Mouse (Mus musculus) ES-E14 (cell line): ENCODE results near the gene Mrpl2. TPM values are rescaled to one million over a fixed set of nuclear protein-coding genes. Genes with fewer than 3 reads are reported as not detected.

Experiments
- DNase-seq: peaks from one replicate; pipeline ENCODE4 v3.0.0-alpha.2; 2013; ENCODE audit warnings: low read depth, low spot score
- H3K27ac ChIP-seq: 2 replicates; pipeline ENCODE4 v1.5.1; 2012; ENCODE audit warnings: low read depth, mild to moderate bottlenecking, low read length, moderate library complexity, mixed read lengths; ENCODE audit not compliant: poor library complexity, insufficient read depth, severe bottlenecking
- H3K36me3 ChIP-seq: 2 replicates; pipeline ENCODE4 v1.6.1; 2012; ENCODE audit warnings: mild to moderate bottlenecking, low read length, moderate library complexity, mixed read lengths; ENCODE audit not compliant: control insufficient read depth, poor library complexity, insufficient read depth, severe bottlenecking
- H3K4me1 ChIP-seq, 2 experiments: fragments of 150-350 bp in 1 of 2; sonication (generic) in 1 of 2; 2 replicates each; pipeline ENCODE4 v1.6.1; 2012; ENCODE audit warnings: low read length in 2 of 2, mild to moderate bottlenecking in 1 of 2, mixed read lengths in 1 of 2; ENCODE audit not compliant: control insufficient read depth in 2 of 2, insufficient read depth in 2 of 2, poor library complexity in 1 of 2
- H3K4me3 ChIP-seq, 2 experiments: fragments of 150-350 bp in 1 of 2; sonication (generic) in 1 of 2; 2 replicates each; pipeline ENCODE4 v1.5.1; 2012; ENCODE audit warnings: low read length in 2 of 2, low read depth in 1 of 2, mild to moderate bottlenecking in 1 of 2, mixed read lengths in 1 of 2; ENCODE audit not compliant: insufficient read depth in 1 of 2, poor library complexity in 1 of 2, severe bottlenecking in 1 of 2
- H3K9ac ChIP-seq: 2 replicates; pipeline ENCODE4 v1.6.1; 2012; ENCODE audit warnings: low read depth, mild to moderate bottlenecking, low read length, mixed read lengths; ENCODE audit not compliant: poor library complexity, insufficient read depth, severe bottlenecking
- H3K9me3 ChIP-seq: fragments of 150-350 bp; sonication (generic); 2 replicates; pipeline ENCODE4 v1.6.1; 2012; ENCODE audit warnings: low read depth, mild to moderate bottlenecking, low read length; ENCODE audit not compliant: control insufficient read depth, insufficient read depth
- CHD2 ChIP-seq: IDR thresholded peaks from 2 replicates; pipeline ENCODE4 v1.6.1; 2014; ENCODE audit warnings: mild to moderate bottlenecking, low read depth, low read length, inconsistent platforms
- HCFC1 ChIP-seq: IDR thresholded peaks from 2 replicates; pipeline ENCODE4 v1.6.1; 2012; ENCODE audit warnings: low read length, inconsistent platforms, borderline replicate concordance; ENCODE audit not compliant: insufficient read depth
- MAFK ChIP-seq: IDR thresholded peaks from 2 replicates; pipeline ENCODE4 v1.6.1; 2014; ENCODE audit warnings: mild to moderate bottlenecking, low read depth, low read length, inconsistent platforms; ENCODE audit not compliant: insufficient read depth
- ZC3H11A ChIP-seq: IDR thresholded peaks from 2 replicates; pipeline ENCODE4 v1.6.1; 2012; ENCODE audit warnings: low read depth, mild to moderate bottlenecking, inconsistent platforms, low read length, borderline replicate concordance
- ZNF384 ChIP-seq: IDR thresholded peaks from 2 replicates; pipeline ENCODE4 v1.6.1; 2012; ENCODE audit warnings: low read depth, low read length, inconsistent platforms
- in situ Hi-C, 2 experiments: fragments of 600-800 bp; cut with MboI; formaldehyde crosslinking; loops; one replicate each; pipeline ENCODE4 v1.15.1; 2025; ENCODE audit warnings: low sequenced_read_pairs in 2 of 2, inconsistent platforms in 1 of 2; ENCODE audit not compliant: unreplicated experiment in 2 of 2
- total RNA-seq: library from RNA; depleted of rRNA; stranded (reverse); fragments of 300-350 nt; gene quantifications from 2 replicates; pipeline ENCODE4 v1.2.3, GENCODE M21; 2012; rRNA removed

The Mrpl2 gene
- total RNA-seq, 1 experiment = 205 TPM

DNA sequence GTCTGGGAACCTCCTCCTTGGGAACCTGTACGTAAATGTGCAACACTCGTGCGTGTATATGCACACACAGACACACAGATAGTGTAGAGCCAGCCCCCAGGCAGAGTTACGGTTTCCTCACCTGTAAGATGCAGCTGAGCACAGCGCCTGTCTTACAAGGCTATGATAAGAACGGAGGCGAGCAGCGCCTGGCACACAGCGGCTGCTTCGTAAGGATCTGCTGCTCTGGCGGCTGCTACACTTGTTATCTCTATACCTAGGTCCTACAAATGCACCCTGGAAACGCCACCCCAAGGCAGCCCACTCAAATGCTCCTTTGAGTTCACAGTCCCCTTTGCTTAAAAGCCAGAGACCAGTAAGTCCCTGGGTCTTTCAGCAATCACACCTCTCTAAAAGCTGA is 44.6 kb downstream of the Mrpl2 start:
- Histone ChIP-seq H3K9me3 (no peaks in the 10 kb centered on the region), H3K9ac (no peak overlapping the region), H3K4me3 (no peak overlapping the region), H3K27ac (no peak overlapping the region), H3K4me1 (no peaks in the 10 kb centered on the region; a peak in 1 of 4 replicates), H3K36me3 (peaks cover 22% of the 10 kb centered on the region)
- no peak for DNase-seq
- TF ChIP-seq MAFK (peak; percentile 59; the same call in 1 of the 2 replicates), ZNF384 (no peak), ZC3H11A (no peak), HCFC1 (no peak), CHD2 (no peak)
- in situ Hi-C loops = no loop called here

GRCm38 (mm10) chr17:46691390-46691789 is 45.4 kb downstream of the Mrpl2 start:
- TF ChIP-seq MAFK (no peak), ZNF384 (no peak)
- peaks cover 16% of the 10 kb centered on the region for H3K36me3 ChIP-seq
- H3K4me3 ChIP-seq = no peak overlapping the region
- in situ Hi-C loops = no loop called here
- no peak overlapping the region for H3K27ac ChIP-seq
- no peaks in the 10 kb centered on the region; a peak in 1 of 4 replicates for H3K4me1 ChIP-seq
- no peak overlapping the region for H3K9ac ChIP-seq
- no peaks in the 10 kb centered on the region for H3K9me3 ChIP-seq
- DNase-seq = no peak

- TF ChIP-seq ZC3H11A (no peak), HCFC1 (no peak), ZNF384 (no peak), MAFK (no peak), CHD2 (no peak)
- H3K9me3 ChIP-seq = no peaks in the 10 kb centered on the region
- H3K4me3 ChIP-seq = no peak overlapping the region
- peaks cover 9% of the 10 kb centered on the region; the same call in 1 of the 2 replicates for H3K36me3 ChIP-seq
- H3K27ac ChIP-seq = no peak overlapping the region
- no peak for DNase-seq
- H3K4me1 ChIP-seq = 0 out of 4 replicates have a peak, but pooled peaks cover 0 to 2% of the 10 kb centered on the region in 2 experiments
- in situ Hi-C loops = no loop called here
- H3K9ac ChIP-seq = no peak overlapping the region
These were observed 48.6 kb downstream of the Mrpl2 start for GRCm38 (mm10) chr17:46694517-46695063.

GRCm38 (mm10) chr17:46698515-46698914 is 52.5 kb downstream of the Mrpl2 start:
- H3K9ac ChIP-seq = no peak overlapping the region
- H3K4me1 ChIP-seq = peaks cover 2 to 9% of the 10 kb centered on the region in 2 experiments; a peak in 3 of 4 replicates
- peaks cover 13% of the 10 kb centered on the region; the same call in 1 of the 2 replicates for H3K36me3 ChIP-seq
- H3K27ac ChIP-seq = no peak overlapping the region
- no peaks in the 10 kb centered on the region for H3K9me3 ChIP-seq
- TF ChIP-seq HCFC1 (no peak), MAFK (no peak), CHD2 (no peak), ZC3H11A (no peak), ZNF384 (no peak)
- H3K4me3 ChIP-seq = no peak overlapping the region
- DNase-seq = no peak
- in situ Hi-C loops = no loop called here

DNA sequence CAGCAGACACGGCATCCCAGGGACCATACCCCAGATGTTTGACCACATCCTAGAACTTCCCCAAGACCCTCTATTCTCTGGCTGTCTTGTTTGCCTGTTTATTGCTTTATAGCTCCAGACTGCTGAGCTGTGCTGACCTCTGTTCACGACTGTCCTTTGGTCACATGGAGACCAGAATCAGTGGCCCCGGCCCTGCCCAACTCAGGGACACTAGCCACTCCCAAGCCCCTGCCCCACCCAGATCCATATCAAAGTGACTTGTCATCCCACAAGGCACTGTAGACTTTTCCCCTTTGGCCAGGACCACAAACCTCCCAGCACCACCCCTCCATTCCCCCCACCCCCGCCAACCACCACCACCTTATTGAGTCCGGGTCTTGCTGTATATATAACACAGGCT is 53.2 kb downstream of the Mrpl2 start:
- Histone ChIP-seq H3K36me3 (peaks cover 13% of the 10 kb centered on the region; the same call in 1 of the 2 replicates), H3K27ac (no peak overlapping the region)
- in situ Hi-C loops = no loop called here

More for the DNA sequence above, 53.2 kb downstream of the Mrpl2 start:
- TF ChIP-seq ZC3H11A (no peak), HCFC1 (no peak), MAFK (no peak), ZNF384 (no peak)
- Histone ChIP-seq H3K4me1 (peaks cover 7 to 12% of the 10 kb centered on the region in 2 experiments; a peak in 3 of 4 replicates), H3K9me3 (no peaks in the 10 kb centered on the region), H3K9ac (no peak overlapping the region), H3K4me3 (no peak overlapping the region)
- no peak for DNase-seq

Other genes starting within 250 kb of the Mrpl2 start
- gene Crip3, start 217.3 kb upstream of the Mrpl2 start, total RNA-seq = 0.49 and 0.79 TPM in 2 replicates
- 3.6 and 6.1 TPM in 2 replicates for gene Slc22a7, start 207.8 kb upstream of the Mrpl2 start, total RNA-seq
- 0.98 and 1.2 TPM in 2 replicates for gene Ttbk1, start 158.6 kb upstream of the Mrpl2 start, total RNA-seq
- gene Dnph1, start 149.5 kb upstream of the Mrpl2 start, total RNA-seq = 44.1 and 48.2 TPM in 2 replicates
- 1.8 and 4.5 TPM in 2 replicates for gene Cul9, start 99.8 kb upstream of the Mrpl2 start, total RNA-seq
- 65.2 and 75.6 TPM in 2 replicates for gene Srf, start 90.1 kb upstream of the Mrpl2 start, total RNA-seq
- 200 and 384 TPM in 2 replicates for gene Ptk7, start 16.7 kb upstream of the Mrpl2 start, total RNA-seq
- 17.8 and 20.7 TPM in 2 replicates for gene Klc4, start 207 bp upstream of the Mrpl2 start, total RNA-seq
- gene Cul7, start 4.1 kb downstream of the Mrpl2 start, total RNA-seq = 88.5 and 96.1 TPM in 2 replicates
- gene Rrp36, start 28.1 kb downstream of the Mrpl2 start, total RNA-seq = 44.5 and 57.0 TPM in 2 replicates
- gene Mea1, start 32.6 kb downstream of the Mrpl2 start, total RNA-seq = 72.9 and 77.5 TPM in 2 replicates
- gene Klhdc3, start 34.7 kb downstream of the Mrpl2 start, total RNA-seq = 65.1 and 73.0 TPM in 2 replicates
- gene Ppp2r5d, start 58.9 kb downstream of the Mrpl2 start, total RNA-seq = 70.6 and 73.0 TPM in 2 replicates
- 17.8 and 22.2 TPM in 2 replicates for gene Pex6, start 65.2 kb downstream of the Mrpl2 start, total RNA-seq
- gene Gnmt, start 82.9 kb downstream of the Mrpl2 start, total RNA-seq = 1.2 and 4.3 TPM in 2 replicates
- gene Cnpy3, start 106.0 kb downstream of the Mrpl2 start, total RNA-seq = 69.7 and 122 TPM in 2 replicates
- 1.8 and 2.2 TPM in 2 replicates for gene Ptcra, start 117.5 kb downstream of the Mrpl2 start, total RNA-seq
- 19.5 and 21.4 TPM in 2 replicates for gene 2310039H08Rik, start 126.4 kb downstream of the Mrpl2 start, total RNA-seq
- gene Rpl7l1, start 136.4 kb downstream of the Mrpl2 start, total RNA-seq = 132 and 179 TPM in 2 replicates
- gene Bicral, start 212.3 kb downstream of the Mrpl2 start, total RNA-seq = 20.2 and 27.1 TPM in 2 replicates
- 20.5 and 30.0 TPM in 2 replicates for gene Tbcc, start 244.5 kb downstream of the Mrpl2 start, total RNA-seq